Mouse (Mus musculus) right cerebral cortex, postnatal 10 days (tissue): ENCODE measurements at regions not wholly inside any gene's neighbourhood (a gene's known extent, or its start where the extent isn't known, plus 50 kb on each side); places are given as distances from the start of the nearest gene placed in this dataset.

Source experiments
- DNase-seq, 2 experiments: peaks; one replicate each; pipeline ENCODE4 v3.0.0; 2021; ENCODE audit warnings: low spot score in 2 of 2

DNA sequence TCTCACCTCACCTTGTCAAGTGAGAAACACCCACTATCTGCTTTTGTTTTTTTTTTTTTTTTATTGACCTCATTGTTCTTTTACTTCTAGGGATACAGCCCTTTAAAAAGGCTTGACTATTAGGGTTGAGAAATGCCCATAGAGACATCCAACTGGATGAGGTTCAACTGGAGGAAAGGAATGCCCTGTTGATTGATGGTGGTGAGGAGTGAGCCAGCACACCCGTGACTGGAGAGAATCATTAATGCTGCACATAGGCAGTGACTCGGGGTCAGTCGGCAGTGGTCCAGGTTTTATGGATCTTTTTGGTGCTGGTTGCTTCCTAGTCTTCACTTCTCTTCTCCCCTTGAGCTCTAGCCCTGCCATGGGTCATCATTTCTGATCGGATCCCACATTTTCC is 82.9 kb upstream of the Cryz start:
- no peak for DNase-seq

DNA sequence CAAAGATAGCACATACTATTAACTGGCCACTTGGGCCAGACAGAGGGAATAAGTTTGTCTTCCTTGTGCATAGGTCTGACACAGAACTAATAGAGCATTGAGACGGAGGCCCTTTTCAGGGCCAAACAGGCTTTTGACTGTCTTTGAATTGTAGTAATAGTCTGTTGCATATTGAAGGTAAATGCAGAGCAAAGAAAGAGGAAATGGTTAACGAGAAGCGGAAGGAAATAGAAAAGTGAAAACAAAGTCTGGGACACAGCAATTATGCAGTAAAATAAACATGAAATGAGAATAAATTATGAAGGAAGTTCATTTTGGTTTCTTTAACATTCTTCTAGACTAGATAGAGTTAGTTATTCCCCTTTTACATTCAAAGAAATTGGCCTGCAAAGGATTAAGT is 86.4 kb upstream of the Cryz start:
- DNase-seq: no peak

DNA sequence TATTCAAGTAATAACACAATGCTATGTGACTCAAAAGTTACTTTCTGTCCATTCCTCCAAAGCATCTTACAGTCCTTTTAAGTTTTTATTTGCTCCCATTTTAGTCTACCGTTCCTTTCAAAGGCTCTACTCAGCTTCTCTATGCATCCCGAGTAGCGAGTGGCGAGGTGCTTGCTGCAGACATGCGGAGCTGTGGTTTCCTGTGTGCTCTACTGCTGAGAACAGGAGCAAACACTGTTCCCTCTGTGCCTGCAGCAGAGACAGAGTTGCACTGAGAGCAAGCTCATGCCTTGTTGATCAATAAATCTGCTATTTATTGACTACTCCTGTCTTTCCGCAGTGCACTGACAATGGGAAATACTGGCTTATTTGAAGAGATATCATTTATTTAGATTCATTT is 87.1 kb upstream of the Cryz start:
- no peak for DNase-seq

DNA sequence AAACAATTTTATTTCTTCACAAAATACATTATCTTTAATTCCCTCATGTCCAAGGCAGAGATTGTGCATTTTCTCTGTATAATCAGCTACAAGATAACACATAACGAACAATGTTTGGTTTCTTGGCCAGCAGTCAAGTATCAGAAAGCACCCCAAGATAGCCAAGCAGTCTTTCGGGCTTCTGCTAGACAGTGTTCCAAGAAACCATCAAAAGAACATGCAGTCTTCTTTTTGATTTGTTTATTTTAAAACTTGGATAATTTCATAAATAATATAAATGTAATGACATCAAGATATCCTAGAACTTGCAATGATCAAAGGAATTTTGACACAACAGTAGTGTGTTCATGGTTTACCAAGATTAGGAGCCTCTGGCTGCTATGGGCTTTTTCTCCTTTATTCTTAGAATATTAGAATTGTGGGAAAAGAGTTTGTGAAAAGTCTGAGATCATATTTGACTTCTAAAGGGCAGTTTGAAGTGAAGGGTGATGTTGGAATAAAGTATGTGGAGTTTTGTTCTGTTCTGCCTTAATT is 103.1 kb upstream of the Cryz start:
- DNase-seq: no peak

DNA sequence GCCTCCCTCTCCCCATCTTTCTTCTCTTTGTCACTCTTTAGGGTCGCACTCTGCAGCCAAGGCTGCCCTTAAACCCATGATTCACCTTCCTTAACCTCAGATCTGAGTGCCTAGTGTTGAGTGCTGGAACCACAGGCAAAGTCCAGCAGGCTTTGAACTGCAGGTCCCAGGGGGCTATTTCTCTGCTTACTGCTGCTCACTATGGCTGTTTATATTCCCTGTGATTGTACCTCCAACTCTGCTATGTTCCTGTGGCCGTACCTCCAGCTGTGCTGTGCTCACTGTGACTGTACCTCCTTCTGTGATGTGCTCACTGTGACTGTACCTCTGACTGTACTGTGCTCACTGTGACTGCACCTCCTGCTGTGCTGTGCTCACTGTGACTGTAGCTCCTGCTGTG is 124.1 kb upstream of the Cryz start:
- DNase-seq: no peak

DNA sequence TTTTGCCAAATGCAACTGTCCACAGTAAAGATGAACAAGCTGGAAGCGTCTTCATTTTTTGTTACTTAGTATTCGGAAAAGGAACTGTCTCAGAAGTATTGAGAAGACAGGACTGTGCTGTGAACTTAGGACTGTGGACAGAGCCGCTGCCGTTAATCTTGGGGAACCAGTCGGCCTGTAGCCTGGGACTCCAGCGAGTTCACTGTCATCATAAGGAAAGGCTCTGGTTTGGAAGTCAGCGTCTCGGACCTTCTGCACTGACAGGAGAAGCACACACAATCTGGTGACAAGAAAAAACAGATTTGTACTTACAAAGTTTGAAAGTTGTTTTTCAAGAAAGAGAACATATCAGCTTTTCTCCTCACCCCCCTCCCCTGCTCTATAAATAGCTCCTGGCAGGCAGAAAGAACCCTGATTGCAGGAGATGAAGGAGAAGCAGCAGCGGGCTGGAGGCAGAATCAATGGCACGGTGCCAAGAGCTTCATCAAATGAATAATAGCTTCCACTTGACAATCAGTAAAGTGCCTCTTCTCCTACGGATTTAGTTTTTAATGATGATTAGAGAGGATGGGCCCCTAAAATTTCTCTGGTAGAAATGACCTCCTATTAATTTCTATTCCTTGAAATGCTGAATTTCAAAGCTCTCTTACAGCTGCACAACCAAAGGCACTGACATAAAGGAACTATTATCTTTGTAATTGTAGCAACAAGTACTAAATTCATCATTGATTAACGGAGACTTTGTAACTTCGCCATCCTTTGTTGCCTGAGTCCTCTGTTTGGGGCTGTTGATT is 128.7 kb upstream of the Cryz start:
- peak; percentile 79 to 80 for DNase-seq

DNA sequence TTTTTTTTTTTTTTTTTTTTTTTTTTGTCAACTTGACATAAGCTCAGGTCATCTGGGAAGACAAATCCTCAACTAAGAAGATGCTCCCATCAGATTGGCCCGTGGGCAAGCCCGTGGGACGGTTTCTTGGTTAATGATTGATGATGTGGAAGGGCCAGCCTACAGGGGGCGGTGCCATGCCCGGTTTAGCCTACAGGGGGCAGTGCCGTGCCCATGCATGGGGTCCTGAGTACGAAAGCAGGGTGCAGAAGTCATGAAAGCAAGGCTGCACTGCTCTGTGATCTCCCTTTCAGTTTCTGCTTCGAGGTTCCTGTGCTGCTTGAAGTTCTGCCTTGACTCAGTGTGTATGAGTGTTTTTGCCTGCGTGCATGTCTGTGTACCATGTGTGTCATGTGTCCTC is 127.7 kb upstream of the Lhx8 start:
- DNase-seq: no peak

DNA sequence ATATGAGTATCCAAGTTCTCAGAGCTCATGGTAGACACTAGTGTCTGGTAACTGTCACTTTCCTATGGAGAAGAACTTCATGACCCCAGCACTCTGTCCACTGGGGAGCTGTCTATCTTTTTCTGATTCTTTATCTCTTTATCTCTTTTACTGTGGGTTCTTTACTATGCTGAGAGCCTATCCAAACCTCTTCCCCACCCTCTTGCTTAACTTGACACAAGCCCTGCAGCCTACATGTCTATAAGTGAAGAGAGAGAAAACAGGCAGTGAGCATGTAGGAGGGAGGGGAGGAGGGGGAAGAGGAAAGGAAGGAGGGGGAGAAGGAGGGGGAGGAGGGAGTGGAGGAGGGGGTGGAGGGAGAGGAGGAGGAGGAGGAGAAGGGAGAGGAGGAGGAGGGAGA is 122.6 kb upstream of the Lhx8 start:
- DNase-seq: no peak

DNA sequence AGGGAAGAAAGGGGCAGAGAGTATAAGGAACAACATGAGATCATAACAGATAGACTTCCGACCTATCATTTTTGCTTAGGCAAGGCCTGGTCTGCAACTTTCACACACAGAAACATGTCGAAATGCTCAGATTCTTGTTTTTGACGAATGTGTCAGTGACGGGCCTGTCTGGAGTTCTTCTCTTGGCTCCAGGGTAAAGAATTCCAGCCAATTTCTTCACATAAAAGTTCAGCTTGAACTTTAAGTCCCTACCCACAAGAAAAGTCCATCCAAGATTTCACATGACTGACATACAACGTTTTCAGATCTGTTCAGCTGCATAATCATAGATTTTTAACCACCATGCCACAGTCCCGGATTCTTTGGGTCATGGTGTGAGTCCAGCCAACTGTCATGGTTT is 122.1 kb upstream of the Lhx8 start:
- no peak for DNase-seq

DNA sequence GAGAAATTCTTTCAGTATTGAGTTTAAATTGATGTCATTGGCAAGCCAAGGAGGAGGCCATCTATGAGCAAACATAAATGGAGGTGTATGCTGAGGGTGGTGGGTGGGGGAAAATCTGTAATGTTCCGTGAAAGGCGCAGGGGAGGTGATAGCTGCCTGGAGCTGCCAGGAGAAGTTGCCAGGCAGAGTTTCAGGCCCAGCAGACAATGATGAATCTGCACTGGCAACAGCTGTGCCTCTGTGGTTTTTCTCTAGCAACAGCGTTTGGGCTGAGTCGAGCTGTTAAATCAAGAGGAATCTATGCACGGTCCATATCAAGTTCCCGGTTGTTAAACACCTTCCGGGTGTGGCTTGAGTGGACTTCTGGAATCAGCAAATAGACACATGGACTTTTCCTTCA is 120.7 kb upstream of the Lhx8 start:
- DNase-seq: no peak

DNA sequence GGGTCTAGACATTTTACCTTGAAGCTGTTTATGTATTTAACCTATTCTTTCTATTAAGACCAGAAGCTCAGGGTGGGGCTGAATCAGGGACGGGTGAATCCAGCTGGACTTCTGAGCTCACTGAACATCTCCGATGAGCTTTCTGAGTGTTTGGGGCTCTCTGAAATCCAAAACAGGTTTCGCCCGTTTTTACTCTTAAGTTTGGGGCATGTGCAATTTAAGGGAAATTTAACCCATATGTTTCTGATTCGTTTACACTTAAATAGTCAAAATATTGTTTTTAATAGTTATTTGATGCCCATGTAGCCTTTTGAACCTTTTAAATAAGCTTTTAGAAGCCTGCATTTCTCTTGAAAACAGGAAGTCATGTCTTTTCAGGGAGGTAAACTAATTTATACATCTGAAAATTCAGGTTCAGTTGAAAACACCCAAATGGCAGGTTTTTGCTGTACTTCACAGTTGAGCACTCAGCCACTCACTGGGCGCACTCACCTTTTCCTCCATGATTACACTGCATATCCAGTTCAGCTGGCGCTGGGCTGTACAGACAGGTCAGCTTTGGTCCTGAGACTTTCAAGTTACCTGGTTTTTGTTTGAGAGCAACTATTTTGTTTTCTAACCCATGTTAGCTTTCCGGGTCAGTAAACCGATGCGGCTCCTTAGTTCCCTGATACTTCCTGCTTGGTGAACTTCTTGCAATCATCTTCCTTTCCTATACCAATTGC is 113.1 kb upstream of the Lhx8 start:
- no peak for DNase-seq

DNA sequence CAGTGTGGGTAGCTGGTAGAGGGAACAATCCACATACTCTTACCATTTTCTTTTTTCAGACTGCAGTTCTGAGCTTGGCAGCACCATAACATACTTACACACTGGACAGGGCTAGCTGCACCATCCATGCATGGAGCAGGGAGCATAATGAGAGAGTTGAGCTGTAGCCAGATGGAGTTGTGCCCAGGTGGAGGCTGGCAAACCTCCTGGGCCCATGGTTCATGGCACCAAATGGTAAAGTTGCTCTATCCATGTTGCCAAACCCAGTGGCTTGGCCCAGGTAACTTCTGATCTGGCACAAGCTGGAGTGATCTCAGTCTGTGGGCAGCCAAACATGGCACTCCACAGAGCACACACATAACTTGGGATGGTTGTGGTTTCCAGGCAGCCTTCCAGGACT is 111.0 kb upstream of the Lhx8 start:
- DNase-seq: no peak

DNA sequence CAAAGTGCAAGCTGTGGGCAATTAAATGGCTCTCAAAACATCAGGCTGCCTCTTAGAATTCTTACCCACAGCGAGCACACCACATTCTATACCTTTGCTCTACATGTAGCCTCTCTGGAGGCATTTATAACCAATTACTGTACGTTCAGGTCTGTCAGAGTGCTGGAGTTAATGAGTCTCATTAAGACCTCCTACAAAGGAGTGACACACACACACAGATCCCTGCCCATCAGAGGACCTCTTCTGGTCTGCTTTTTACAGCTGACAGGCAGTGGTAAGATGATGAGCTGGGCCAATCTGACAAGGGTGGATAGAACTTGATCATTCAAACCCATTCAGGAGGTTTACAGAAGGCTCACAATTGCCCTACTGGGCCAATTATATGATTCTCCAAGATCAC is 110.4 kb upstream of the Lhx8 start:
- DNase-seq: no peak

DNA sequence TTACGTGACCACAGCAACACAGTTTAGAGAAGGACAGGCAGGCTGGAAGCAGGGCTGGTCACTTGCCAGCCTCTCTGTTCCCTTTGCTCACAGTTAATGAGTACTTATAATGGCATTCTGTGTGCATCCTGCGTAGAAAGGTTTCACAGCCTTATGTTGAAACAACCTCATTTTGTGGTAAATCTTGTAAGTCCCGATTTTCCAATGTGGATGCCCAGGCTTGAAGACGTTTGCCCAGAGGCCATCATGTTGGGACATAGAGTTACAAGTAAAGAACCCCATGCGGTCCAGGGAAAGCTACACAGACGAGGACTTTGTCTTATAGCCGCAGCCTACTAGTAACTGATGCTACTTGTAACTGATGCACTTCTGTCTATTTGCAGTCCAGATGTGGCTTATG is 100.4 kb upstream of the Lhx8 start:
- DNase-seq: no peak

DNA sequence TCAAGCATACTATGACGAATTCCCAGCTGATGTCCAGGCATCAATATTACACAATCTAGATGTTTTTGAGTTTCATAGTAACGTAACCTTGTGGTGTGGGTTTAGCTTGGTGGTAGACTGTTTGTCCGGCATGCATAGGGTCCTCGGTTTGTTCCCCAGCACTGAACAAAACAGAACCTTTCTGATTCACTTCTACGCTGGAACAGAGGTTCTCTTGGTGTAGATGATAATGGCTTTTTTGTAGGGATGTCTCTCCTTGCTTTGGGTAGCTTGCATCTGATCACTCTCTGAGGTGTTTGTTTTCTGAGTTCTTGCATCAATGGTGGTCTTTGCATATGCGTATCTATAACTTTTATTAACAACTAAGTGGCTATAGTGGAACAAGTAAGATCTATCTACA is 99.2 kb upstream of the Lhx8 start:
- no peak for DNase-seq

DNA sequence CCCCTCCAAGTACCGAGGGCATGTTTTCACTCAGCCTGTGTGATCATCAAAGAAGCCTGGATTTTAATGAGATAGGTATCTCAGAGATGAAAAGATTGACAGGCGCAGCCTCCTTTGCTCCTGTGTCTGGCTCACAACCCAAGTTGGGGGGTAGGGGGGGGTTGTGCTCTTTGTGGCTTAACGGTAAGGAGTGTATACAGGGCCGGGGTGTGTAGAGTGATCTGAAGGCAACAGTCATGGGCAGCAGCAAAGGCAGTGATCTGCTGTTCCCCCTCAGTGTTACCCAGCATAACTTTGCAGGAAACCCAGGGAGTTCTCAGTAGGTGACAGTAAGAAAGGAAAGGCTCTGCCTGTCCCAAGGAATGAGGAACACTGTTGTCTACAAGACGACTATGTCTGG is 94.1 kb upstream of the Lhx8 start:
- no peak for DNase-seq

DNA sequence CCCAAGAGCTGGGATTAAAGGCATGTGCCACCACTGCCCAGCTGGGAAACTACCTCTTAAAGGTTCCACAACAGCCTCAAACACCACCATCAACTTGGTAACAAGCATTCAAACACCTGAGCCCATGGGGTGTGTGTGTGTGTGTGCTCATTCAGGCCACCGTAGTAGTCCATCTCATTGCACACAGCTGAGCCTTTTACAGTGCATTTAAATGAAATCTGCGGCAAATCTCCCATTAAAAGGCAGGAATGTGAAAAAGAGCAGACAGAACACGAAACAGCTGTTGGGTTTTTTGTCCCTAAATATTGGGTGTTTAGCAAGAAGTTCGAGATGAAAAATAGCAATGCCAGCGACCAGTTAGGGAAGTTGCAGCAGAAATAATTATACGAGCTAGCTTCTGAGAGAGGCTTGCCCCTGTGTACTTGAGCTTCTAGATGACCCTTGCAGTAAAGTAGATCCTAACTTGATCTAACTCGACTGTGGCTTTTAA is 91.0 kb upstream of the Lhx8 start:
- DNase-seq: no peak

DNA sequence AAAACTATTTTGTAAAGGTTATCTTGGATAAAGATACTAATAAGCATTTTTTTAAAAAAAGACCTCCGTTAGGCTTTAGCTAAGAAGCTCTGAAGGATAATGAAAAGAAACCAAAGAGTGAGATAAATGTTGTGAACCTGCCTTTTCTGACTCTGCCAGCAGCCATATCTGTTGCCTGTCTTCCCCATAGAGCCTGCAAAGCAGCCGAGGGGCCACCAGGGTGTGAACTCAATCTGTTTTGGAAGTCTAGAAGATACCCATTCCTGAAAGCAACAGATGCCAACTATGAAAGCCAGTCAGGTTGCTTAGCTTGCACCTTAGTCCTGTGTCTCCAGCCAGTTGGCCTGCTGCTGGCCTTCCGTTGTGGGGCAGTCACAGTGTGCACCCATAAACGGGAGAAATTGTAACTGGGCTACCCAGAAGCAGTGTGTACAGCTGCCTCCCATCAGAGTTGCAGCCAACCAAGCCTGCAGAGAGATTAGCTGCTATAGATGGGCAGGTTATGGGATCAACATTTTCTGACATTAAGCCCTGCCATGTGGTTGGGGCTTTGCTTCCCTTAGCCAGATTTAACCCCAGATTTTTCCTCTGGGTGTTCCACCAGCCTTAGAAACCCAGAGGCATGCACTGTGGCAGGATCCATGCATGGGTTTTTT is 87.8 kb upstream of the Lhx8 start:
- DNase-seq: no peak

DNA sequence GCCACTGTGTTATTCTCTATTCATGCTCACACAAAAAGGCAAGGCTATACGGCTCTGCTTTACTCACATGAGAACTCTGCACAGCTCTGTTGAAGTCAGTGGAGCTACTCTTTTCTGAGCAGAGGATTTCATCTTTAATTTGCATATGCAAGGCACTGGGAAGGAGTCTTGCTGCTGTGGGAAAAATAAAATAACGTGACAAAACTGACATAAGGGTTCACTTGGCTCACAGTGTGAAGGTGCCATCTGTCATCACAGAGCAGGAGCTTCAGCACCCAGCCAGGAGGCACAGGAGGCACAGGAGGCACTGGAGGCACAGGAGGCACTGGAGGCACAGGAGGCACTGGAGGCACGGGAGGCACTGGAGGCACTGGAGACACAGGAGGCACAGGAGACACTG is 83.9 kb upstream of the Lhx8 start:
- DNase-seq: peak in 1 of 2 experiments; percentile 21

DNA sequence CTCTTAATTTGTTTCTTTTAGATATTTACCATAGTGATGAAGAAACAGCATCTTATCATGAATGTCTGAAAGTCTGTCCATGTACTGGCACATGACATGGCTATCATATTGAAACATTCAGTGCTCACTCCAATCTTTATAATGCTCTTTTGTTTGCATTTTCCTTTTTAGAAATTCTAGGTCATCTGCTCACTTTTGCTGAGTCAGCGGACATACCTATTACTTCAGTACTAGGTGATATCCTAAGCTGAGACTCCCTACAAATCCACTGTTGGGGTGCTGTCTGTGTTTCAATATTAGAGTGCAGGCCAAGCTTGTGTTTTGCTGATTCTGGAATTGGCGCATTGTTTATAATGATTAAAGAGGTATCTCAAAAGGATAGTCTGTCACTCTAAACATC is 79.8 kb upstream of the Lhx8 start:
- DNase-seq: no peak

DNA sequence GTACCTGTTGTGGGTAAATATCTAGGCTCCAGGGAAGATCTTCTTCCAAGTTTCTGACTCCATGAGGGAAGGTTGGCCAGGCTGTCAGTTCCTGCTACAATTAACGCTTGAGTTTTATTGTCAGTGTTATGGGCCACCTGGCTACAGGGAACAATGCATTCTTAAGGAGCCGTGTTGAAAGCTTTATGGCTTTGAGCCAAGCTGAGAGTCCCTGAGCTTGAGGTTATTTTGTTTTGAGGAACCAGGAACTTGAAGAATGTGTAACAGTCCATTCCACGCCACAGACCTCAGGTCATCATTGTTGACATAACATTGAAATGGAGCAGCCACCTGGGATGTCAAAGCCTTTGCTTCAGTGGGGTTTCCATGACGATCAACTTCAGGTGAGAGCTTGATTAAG is 71.6 kb upstream of the Lhx8 start:
- no peak for DNase-seq

DNA sequence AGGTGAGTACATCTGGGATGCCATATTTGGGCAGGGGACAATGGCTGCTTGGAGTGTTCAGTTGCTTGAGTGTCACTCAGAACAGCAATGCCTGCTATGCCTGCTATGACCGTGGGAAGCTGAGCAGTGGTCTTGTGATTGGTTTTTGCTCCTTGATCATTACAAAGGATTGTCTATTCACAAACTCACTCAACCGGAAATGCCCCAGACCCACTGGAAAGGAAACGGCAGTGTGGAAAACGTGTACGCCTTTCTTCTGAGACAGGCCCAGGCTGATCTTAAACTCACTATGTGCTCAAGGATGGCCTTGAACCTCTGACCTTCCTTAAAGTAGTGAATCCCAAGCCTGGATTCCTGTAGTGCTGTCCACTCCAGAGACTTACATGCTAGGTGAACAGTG is 63.2 kb upstream of the Lhx8 start:
- no peak for DNase-seq

DNA sequence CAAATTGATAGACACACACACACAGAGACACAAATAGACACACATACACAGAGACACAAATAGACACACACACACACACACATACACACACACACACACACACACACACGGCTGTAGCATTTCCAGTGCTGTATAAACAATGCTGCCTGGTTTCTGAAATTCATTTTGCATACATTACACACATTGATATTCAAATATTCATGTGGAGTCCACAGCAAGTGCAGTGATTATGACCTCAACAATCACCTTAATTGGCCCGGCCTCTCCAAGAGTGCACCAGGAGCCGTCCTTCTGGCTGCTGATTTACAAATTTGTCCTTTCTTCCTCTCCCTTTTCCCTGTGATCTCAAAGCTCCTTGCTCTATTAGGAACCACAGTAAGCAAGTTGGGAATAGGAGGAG is 61.2 kb upstream of the Lhx8 start:
- DNase-seq: no peak
